Mouse (Mus musculus) forebrain, postnatal 0 days (tissue): Measurements from ENCODE around the gene Apex1. TPM values are rescaled to one million over a fixed set of nuclear protein-coding genes. Genes with fewer than 3 reads are reported as not detected.
"Not testable (repeated sequence)": the region's sequence is repeated elsewhere in the genome, so short reads cannot be mapped to it uniquely, and the experiment has no call there.

Experiments used
- ATAC-seq: fragments of 200-750 bp; cut with Nextera tagmentation; 2 replicates; pipeline ENCODE4 v1.8.0; 2017; ENCODE audit warnings: mild to moderate bottlenecking, moderate library complexity
- DNase-seq: peaks from one replicate; pipeline ENCODE4 v3.0.0-alpha.2; 2015
- H3K27ac ChIP-seq: fragments of 300-500 bp; sonication (generic); 2 replicates; pipeline ENCODE4 v1.5.1; 2014; ENCODE audit warnings: low read depth, mild to moderate bottlenecking, antibody characterized with exemption, low read length, moderate library complexity, mixed read lengths
- H3K27me3 ChIP-seq: fragments of 300-500 bp; sonication (generic); 2 replicates; pipeline ENCODE4 v1.6.1; 2014; ENCODE audit warnings: mild to moderate bottlenecking, low read length, mixed read lengths; ENCODE audit not compliant: insufficient read depth
- H3K36me3 ChIP-seq: fragments of 300-500 bp; sonication (generic); 2 replicates; pipeline ENCODE4 v1.6.1; 2014; ENCODE audit warnings: mild to moderate bottlenecking, moderate library complexity; ENCODE audit not compliant: insufficient read depth
- H3K4me1 ChIP-seq: fragments of 300-500 bp; sonication (generic); 2 replicates; pipeline ENCODE4 v1.6.1; 2014; ENCODE audit warnings: antibody characterized with exemption; ENCODE audit not compliant: insufficient read depth
- H3K4me2 ChIP-seq: fragments of 300-500 bp; sonication (generic); 2 replicates; pipeline ENCODE4 v1.6.1; 2014; ENCODE audit warnings: low read depth, mild to moderate bottlenecking, moderate library complexity
- H3K4me3 ChIP-seq: fragments of 300-500 bp; sonication (generic); 2 replicates; pipeline ENCODE4 v1.5.1; 2014; ENCODE audit warnings: low read depth, low read length, mixed read lengths
- H3K9ac ChIP-seq: fragments of 300-500 bp; sonication (generic); 2 replicates; pipeline ENCODE4 v1.6.1; 2014; ENCODE audit warnings: mild to moderate bottlenecking
- H3K9me3 ChIP-seq: fragments of 300-500 bp; sonication (generic); 2 replicates; pipeline ENCODE4 v1.6.1; 2016; ENCODE audit warnings: low read length
- CTCF ChIP-seq: sonication (generic); IDR thresholded peaks from 2 replicates; pipeline ENCODE4 v1.5.1; 2016; ENCODE audit warnings: antibody characterized with exemption, control low read depth, low read depth
- WGBS: fragments of 180-500 bp; shearing (Covaris S2); extraction: QIAGEN DNeasy Blood & Tissue Kit; methylation state at CpG from one replicate; pipeline ENCODE4 v1.1.7; 2014; 5-methylcytosine and 5-hydroxymethylcytosine counted together
- polyA plus RNA-seq: library from polyadenylated mRNA; unstranded; fragments of >200 nt; fragmentation: Nextera tagmentation; extraction: Ambion mirVana; gene quantifications from 2 replicates; pipeline ENCODE4 v1.2.1, GENCODE M21; 2015
- total RNA-seq: library from RNA; depleted of rRNA; stranded (reverse); fragments of >200 nt; gene quantifications from 2 replicates; pipeline ENCODE4 v1.2.3, GENCODE M21; 2014; rRNA removed

Gene Apex1
- total and polyA plus RNA-seq, 2 experiments from 2014 or later: 134 to 193 TPM

DNA sequence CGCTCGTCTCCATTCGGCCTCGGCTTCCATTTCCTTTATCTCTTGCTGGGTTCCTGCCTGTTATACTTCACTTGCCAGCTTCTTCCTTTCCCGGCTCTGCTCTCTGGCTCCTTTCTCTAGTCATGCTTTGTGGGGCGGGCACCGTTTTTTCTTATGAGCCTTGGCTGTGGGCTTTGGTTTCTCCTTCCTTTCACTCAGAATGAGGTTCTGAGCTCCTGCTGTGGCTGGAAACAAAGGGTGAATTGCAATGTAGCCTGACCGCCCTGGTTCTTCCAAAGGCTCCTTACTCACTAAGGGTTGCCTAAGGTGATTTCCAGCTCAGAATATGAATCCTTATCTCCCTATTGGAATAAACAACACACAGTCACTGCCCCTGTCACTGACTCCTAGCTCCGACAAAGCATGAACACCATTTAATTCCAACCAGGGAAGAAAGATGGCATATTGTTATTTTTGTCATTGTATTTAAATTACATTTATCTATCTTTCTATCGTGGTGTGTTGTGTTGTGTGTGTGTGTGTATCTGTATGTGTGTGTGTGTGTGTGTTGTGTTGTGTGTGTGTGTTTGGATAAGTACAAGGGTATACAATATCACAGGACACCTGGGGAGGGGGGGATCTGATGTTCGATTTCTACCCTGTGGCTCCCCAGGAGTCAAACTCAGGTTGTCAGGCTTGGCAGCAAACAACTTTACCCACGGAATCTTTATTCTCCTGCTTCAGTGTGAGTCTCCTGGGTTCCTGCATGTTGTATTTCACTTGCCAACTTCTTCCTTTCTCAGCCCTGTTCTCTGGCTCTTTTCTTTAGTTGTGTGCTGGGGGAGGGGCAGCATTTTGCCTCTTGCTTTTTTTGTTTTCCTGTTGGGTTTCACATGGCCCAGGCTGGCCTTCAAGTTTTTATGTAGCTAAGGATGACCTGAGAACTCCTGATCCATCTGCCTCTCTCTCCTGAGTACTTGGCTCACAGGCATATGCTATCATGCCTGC is 45.1 kb downstream of the Apex1 start:
- no peak for TF ChIP-seq CTCF
- 8% methylated on average over 12 of the region's 12 CpGs for WGBS
- no peaks in the 10 kb centered on the region for H3K9me3 ChIP-seq
- ATAC-seq (peak; percentile 78), DNase-seq (peak; percentile 60)
- H3K9ac ChIP-seq: no peak overlapping the region
- no peak overlapping the region for H3K4me3 ChIP-seq
- H3K4me2 ChIP-seq: peak overlapping the region; percentile 15; the same call in 1 of the 2 replicates
- no peaks in the 10 kb centered on the region for H3K27me3 ChIP-seq
- peaks cover 8% of the 10 kb centered on the region; the same call in 1 of the 2 replicates for H3K4me1 ChIP-seq
- peak overlapping the region; percentile 71 for H3K27ac ChIP-seq
- no peaks in the 10 kb centered on the region for H3K36me3 ChIP-seq

DNA sequence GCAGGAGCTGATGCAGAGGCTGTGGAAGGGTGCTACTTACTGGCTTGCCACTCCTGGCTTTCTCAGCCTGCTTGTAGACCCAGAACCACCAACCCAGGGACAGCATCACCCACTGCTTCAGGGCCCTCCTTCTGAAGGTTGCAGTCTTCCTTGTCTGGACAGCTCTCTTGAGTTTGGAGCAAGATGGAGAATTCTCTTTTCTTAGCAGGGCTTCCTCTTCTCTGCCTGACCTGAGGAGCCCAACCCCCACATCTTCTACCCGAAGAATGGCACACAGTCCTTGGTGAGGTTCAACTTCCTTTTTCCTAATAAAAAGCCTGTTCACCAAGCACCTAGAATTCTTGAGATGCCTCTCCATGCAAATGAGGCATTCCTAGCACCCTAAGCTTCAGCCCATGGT is 46.1 kb downstream of the Apex1 start:
- Histone ChIP-seq H3K9ac (no peak overlapping the region), H3K4me3 (no peak overlapping the region), H3K4me2 (no peak overlapping the region), H3K27ac (no peak overlapping the region), H3K4me1 (peaks cover 8% of the 10 kb centered on the region; the same call in 1 of the 2 replicates), H3K27me3 (no peaks in the 10 kb centered on the region), H3K36me3 (no peaks in the 10 kb centered on the region), H3K9me3 (no peaks in the 10 kb centered on the region)
- ATAC-seq (no peak), DNase-seq (no peak)
- WGBS: 61% methylated on average over 1 of the region's 1 CpGs
- TF ChIP-seq CTCF: no peak

DNA sequence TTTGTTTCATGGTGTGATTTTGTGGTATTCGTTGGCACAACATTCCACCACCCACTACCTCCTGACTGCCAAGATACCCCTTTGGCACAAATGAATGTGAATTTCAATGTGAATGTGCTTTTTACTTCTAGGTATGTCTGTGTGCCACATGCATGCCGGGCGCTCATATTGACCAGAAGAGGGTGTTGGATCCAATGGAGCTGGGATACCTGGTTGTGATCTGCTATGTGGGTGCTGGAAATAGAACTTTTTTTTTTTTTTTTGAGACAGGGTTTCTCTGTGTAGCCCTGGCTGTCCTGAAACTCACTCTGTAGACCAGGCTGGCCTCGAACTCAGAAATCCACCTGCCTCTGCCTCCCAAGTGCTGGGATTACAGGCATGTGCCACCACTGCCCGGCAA is 48.3 kb downstream of the Apex1 start:
- not testable (repeated sequence) for H3K9me3 ChIP-seq, H3K4me3 ChIP-seq, H3K27me3 ChIP-seq, H3K4me2 ChIP-seq, DNase-seq, H3K9ac ChIP-seq, ATAC-seq, H3K4me1 ChIP-seq, H3K27ac ChIP-seq, H3K36me3 ChIP-seq
- 83% methylated on average over 5 of the region's 5 CpGs for WGBS

DNA sequence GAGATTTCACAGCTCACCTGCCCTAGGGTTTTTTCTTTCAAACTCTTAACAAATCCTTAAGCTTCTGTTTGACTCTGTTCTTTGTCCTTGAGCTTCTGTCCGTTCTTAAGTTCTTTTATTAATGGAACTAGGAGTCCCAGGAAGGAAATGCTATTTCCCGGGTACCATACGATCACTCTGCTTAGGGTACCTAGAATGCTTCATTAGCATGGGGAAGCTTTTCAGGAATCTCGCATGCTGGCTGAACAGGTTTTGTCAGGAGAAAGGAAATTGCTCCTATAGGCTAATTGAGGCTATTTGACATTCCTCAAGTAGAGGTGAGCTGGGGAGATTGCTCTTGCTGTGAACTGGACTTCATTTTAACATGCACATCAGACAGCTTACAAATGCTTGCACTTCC is 48.9 kb downstream of the Apex1 start:
- Histone ChIP-seq H3K4me1 (peaks cover 8% of the 10 kb centered on the region; the same call in 1 of the 2 replicates), H3K27me3 (no peaks in the 10 kb centered on the region), H3K36me3 (no peaks in the 10 kb centered on the region), H3K27ac (no peak overlapping the region), H3K9ac (no peak overlapping the region), H3K4me2 (no peak overlapping the region), H3K4me3 (no peak overlapping the region), H3K9me3 (no peaks in the 10 kb centered on the region)
- WGBS: 21% methylated on average over 4 of the region's 4 CpGs
- ATAC-seq: no peak
- no peak for DNase-seq
- TF ChIP-seq CTCF: no peak

DNA sequence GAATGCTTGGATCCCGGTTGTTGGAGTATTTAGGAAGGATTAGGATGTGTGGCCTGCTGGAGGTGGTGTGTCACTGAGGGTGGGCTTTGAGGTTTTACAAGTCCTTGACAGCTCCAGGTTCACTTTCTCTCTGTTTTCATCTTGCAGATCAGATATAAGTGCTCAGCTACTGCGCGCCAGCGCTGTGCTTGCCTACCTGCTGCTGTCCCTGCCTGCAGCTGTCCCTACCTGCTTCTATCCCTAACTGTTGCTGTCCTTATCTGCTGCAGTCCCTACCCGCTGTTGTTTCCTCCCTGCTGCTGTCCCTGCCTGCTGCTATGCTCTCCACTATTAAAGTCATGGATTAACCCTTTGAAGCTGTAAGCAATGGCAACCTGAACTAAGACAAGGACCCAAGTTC is 50.2 kb downstream of the Apex1 start:
- TF ChIP-seq CTCF: no peak
- Histone ChIP-seq H3K4me2 (no peak overlapping the region), H3K4me1 (0 out of 2 replicates have a peak, but pooled peaks cover under 1% of the 10 kb centered on the region), H3K36me3 (no peaks in the 10 kb centered on the region), H3K27ac (no peak overlapping the region), H3K4me3 (no peak overlapping the region), H3K27me3 (no peaks in the 10 kb centered on the region), H3K9ac (no peak overlapping the region), H3K9me3 (no peaks in the 10 kb centered on the region)
- ATAC-seq (no peak), DNase-seq (no peak)
- WGBS: 63% methylated on average over 5 of the region's 5 CpGs

DNA sequence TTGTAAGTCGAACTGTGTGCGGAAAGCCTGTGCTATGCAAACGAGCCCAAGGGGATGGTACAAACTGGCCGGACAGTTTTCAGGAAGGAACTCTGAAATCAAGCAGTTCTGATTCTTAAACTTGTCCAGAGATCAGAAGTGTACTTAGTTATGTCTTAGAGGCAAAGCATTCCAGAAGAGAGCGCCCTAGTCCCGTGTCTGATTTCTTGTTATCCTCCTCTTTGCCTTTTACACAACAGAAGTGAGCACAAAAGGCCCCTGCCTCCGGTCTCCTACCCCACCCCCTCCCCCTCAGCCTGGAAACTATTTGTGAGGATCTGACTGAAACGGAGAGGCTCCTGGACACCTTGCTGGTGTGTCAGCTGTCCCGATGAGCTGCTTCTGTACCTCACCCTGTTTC is 51.9 kb downstream of the Apex1 start:
- DNase-seq: peak; percentile 30
- 8% methylated on average over 9 of the region's 9 CpGs for WGBS
- no peak overlapping the region for H3K4me3 ChIP-seq
- no peak overlapping the region for H3K4me2 ChIP-seq
- no peaks in the 10 kb centered on the region for H3K4me1 ChIP-seq
- H3K27me3 ChIP-seq: no peaks in the 10 kb centered on the region
- no peaks in the 10 kb centered on the region for H3K9me3 ChIP-seq
- no peak overlapping the region for H3K27ac ChIP-seq
- no peak overlapping the region for H3K9ac ChIP-seq
- no peaks in the 10 kb centered on the region for H3K36me3 ChIP-seq
- TF ChIP-seq CTCF: peak; percentile 18; the same call in 1 of the 2 replicates
- ATAC-seq: peak; percentile 62; the same call in 1 of the 2 replicates

Other genes with a start within 250 kb of the Apex1 start
- gene Olfr747, start 231.8 kb upstream of the Apex1 start, total RNA-seq: not detected in 2 replicates
- not detected in 2 replicates for gene Olfr747, start 231.8 kb upstream of the Apex1 start, polyA plus RNA-seq
- gene Olfr748, start 217.6 kb upstream of the Apex1 start, total RNA-seq: not detected in 2 replicates
- not detected in 2 replicates for gene Olfr748, start 217.6 kb upstream of the Apex1 start, polyA plus RNA-seq
- gene Olfr749, start 179.9 kb upstream of the Apex1 start, total RNA-seq: not detected in 2 replicates
- gene Olfr749, start 179.9 kb upstream of the Apex1 start, polyA plus RNA-seq: not detected in 2 replicates
- gene Ttc5, start 139.4 kb upstream of the Apex1 start, total RNA-seq: 101 and 114 TPM in 2 replicates
- gene Ttc5, start 139.4 kb upstream of the Apex1 start, polyA plus RNA-seq: 92.8 and 100 TPM in 2 replicates
- 0.19 TPM in 1 of 2 replicates, not detected in the other for gene Ccnb1ip1, start 117.2 kb upstream of the Apex1 start, total RNA-seq
- 0.09 TPM in 1 of 2 replicates, not detected in the other for gene Ccnb1ip1, start 117.2 kb upstream of the Apex1 start, polyA plus RNA-seq
- gene Parp2, start 117.1 kb upstream of the Apex1 start, total RNA-seq: 33.2 and 35.7 TPM in 2 replicates
- gene Parp2, start 117.1 kb upstream of the Apex1 start, polyA plus RNA-seq: 30.3 and 34.4 TPM in 2 replicates
- 2.4 and 2.5 TPM in 2 replicates for gene Tep1, start 54.4 kb upstream of the Apex1 start, total RNA-seq
- 1.1 and 1.2 TPM in 2 replicates for gene Tep1, start 54.4 kb upstream of the Apex1 start, polyA plus RNA-seq
- 1.1 and 2.8 TPM in 2 replicates for gene Klhl33, start 27.5 kb upstream of the Apex1 start, total RNA-seq
- gene Klhl33, start 27.5 kb upstream of the Apex1 start, polyA plus RNA-seq: 0.70 and 0.80 TPM in 2 replicates
- gene Osgep, start 75 bp upstream of the Apex1 start, total RNA-seq: 75.2 and 102 TPM in 2 replicates
- 79.1 and 87.6 TPM in 2 replicates for gene Osgep, start 75 bp upstream of the Apex1 start, polyA plus RNA-seq
- 54.8 and 61.9 TPM in 2 replicates for gene Pip4p1, start 5.9 kb downstream of the Apex1 start, total RNA-seq
- gene Pip4p1, start 5.9 kb downstream of the Apex1 start, polyA plus RNA-seq: 97.2 and 103 TPM in 2 replicates
- gene Pnp, start 6.1 kb downstream of the Apex1 start, total RNA-seq: 16.7 and 20.0 TPM in 2 replicates
- gene Pnp, start 6.1 kb downstream of the Apex1 start, polyA plus RNA-seq: 11.3 and 13.1 TPM in 2 replicates
- gene Gm49342, start 19.5 kb downstream of the Apex1 start, total RNA-seq: 13.1 and 19.0 TPM in 2 replicates
- gene Gm49342, start 19.5 kb downstream of the Apex1 start, polyA plus RNA-seq: not detected in 2 replicates
- gene Pnp2, start 31.0 kb downstream of the Apex1 start, total RNA-seq: 1.00 and 1.7 TPM in 2 replicates
- gene Pnp2, start 31.0 kb downstream of the Apex1 start, polyA plus RNA-seq: 0.78 and 1.6 TPM in 2 replicates
- not detected in 2 replicates for gene Rnase10, start 82.8 kb downstream of the Apex1 start, total RNA-seq
- not detected in 2 replicates for gene Rnase10, start 82.8 kb downstream of the Apex1 start, polyA plus RNA-seq
- gene Rnase9, start 116.9 kb downstream of the Apex1 start, total RNA-seq: not detected in 2 replicates
- gene Rnase9, start 116.9 kb downstream of the Apex1 start, polyA plus RNA-seq: not detected in 2 replicates
- not detected in 2 replicates for gene Rnase11, start 125.2 kb downstream of the Apex1 start, total RNA-seq
- gene Rnase11, start 125.2 kb downstream of the Apex1 start, polyA plus RNA-seq: not detected in 2 replicates
- not detected in 2 replicates for gene Rnase12, start 132.7 kb downstream of the Apex1 start, total RNA-seq
- 0.38 TPM in 1 of 2 replicates, not detected in the other for gene Rnase12, start 132.7 kb downstream of the Apex1 start, polyA plus RNA-seq
- gene Olfr750, start 149.5 kb downstream of the Apex1 start, total RNA-seq: not detected in 2 replicates
- 0.08 TPM in 1 of 2 replicates, not detected in the other for gene Olfr750, start 149.5 kb downstream of the Apex1 start, polyA plus RNA-seq
- 23.2 and 27.7 TPM in 2 replicates for gene Rnase4, start 166.1 kb downstream of the Apex1 start, total RNA-seq
- gene Rnase4, start 166.1 kb downstream of the Apex1 start, polyA plus RNA-seq: 15.8 and 16.3 TPM in 2 replicates
- gene Ang, start 166.2 kb downstream of the Apex1 start, total RNA-seq: 0.62 and 4.9 TPM in 2 replicates
- 2.8 and 4.0 TPM in 2 replicates for gene Ang, start 166.2 kb downstream of the Apex1 start, polyA plus RNA-seq
- 0.15 TPM in 1 of 2 replicates, not detected in the other for gene Eddm3b, start 189.5 kb downstream of the Apex1 start, total RNA-seq
- gene Eddm3b, start 189.5 kb downstream of the Apex1 start, polyA plus RNA-seq: 0.22 TPM in 1 of 2 replicates, not detected in the other
- 0.77 and 2.7 TPM in 2 replicates for gene Rnase6, start 198.9 kb downstream of the Apex1 start, total RNA-seq
- gene Rnase6, start 198.9 kb downstream of the Apex1 start, polyA plus RNA-seq: 1.3 and 1.4 TPM in 2 replicates
- not detected in 2 replicates for gene Rnase1, start 221.8 kb downstream of the Apex1 start, total RNA-seq
- gene Rnase1, start 221.8 kb downstream of the Apex1 start, polyA plus RNA-seq: 0.21 TPM in 1 of 2 replicates, not detected in the other
- not detected in 2 replicates for gene Rnase2b, start 237.3 kb downstream of the Apex1 start, total RNA-seq
- not detected in 2 replicates for gene Rnase2b, start 237.3 kb downstream of the Apex1 start, polyA plus RNA-seq